Mouse (Mus musculus): ENCODE results near the gene Asap3. TPM values are rescaled to one million over a fixed set of nuclear protein-coding genes. Genes with fewer than 3 reads are reported as not detected.

Gene Asap3
- polyA plus RNA-seq, 1 experiment from 2014 or later, result 2.6 TPM

- ATAC-seq (replicated peaks; ENCODE audit: insufficient number of reproducible peaks, insufficient read depth, low FRiP score, low read depth), result peak; percentile 95
- H3K36me3 ChIP-seq, result peaks cover 35% of the 10 kb centered on the region
- H3K4me3 ChIP-seq, result peak overlapping the region; percentile 75
- H3K4me2 ChIP-seq, result peak overlapping the region; percentile 91
- H3K9ac ChIP-seq, result peak overlapping the region; percentile 46
- peaks cover 46% of the 10 kb centered on the region for H3K4me1 ChIP-seq (replicated peaks)
- WGBS, result under 1% methylated on average over 25 of the region's 25 CpGs
- no peaks in the 10 kb centered on the region for H3K9me3 ChIP-seq (replicated peaks)
- no peaks in the 10 kb centered on the region for H3K27me3 ChIP-seq
- peak overlapping the region; percentile 98 for H3K27ac ChIP-seq
These were observed 79.2 kb downstream of the Asap3 start for GRCm38 (mm10) chr4:136285348-136285810.

- peaks cover 40% of the 10 kb centered on the region for H3K36me3 ChIP-seq
- no peaks in the 10 kb centered on the region for H3K9me3 ChIP-seq (replicated peaks)
- H3K4me1 ChIP-seq (replicated peaks), result peaks cover 46% of the 10 kb centered on the region
- H3K27ac ChIP-seq, result peak overlapping the region; percentile 98
- WGBS, result under 1% methylated on average over 29 of the region's 29 CpGs
- peak; percentile 86 for ATAC-seq (replicated peaks; ENCODE audit: insufficient number of reproducible peaks, insufficient read depth, low FRiP score, low read depth)
- H3K9ac ChIP-seq, result peak overlapping the region; percentile 68
- H3K4me3 ChIP-seq, result peak overlapping the region; percentile 75
- no peaks in the 10 kb centered on the region for H3K27me3 ChIP-seq
- H3K4me2 ChIP-seq, result peak overlapping the region; percentile 91
These were observed 79.7 kb downstream of the Asap3 start for GRCm38 (mm10) chr4:136285811-136286371.

- Histone ChIP-seq H3K27me3 (no peaks in the 10 kb centered on the region), H3K9me3 (replicated peaks) (no peaks in the 10 kb centered on the region), H3K4me3 (no peak overlapping the region), H3K27ac (no peak overlapping the region), H3K9ac (no peak overlapping the region), H3K4me2 (no peak overlapping the region), H3K4me1 (replicated peaks) (peaks cover 18% of the 10 kb centered on the region), H3K36me3 (peaks cover 77% of the 10 kb centered on the region)
- WGBS, result 63% methylated on average over 66 of the region's 66 CpGs
- ATAC-seq (replicated peaks; ENCODE audit: insufficient number of reproducible peaks, insufficient read depth, low FRiP score, low read depth), result no peak
These were observed 84.0 kb downstream of the Asap3 start for GRCm38 (mm10) chr4:136289918-136290780.

GRCm38 (mm10) chr4:136290781-136291595, 84.8 kb downstream of the Asap3 start:
- Histone ChIP-seq H3K27me3 (no peaks in the 10 kb centered on the region), H3K9ac (no peak overlapping the region), H3K27ac (no peak overlapping the region), H3K4me3 (no peak overlapping the region), H3K4me1 (replicated peaks) (peaks cover 18% of the 10 kb centered on the region), H3K36me3 (peaks cover 77% of the 10 kb centered on the region), H3K4me2 (no peak overlapping the region), H3K9me3 (replicated peaks) (no peaks in the 10 kb centered on the region)
- 75% methylated on average over 39 of the region's 39 CpGs for WGBS
- no peak for ATAC-seq (replicated peaks; ENCODE audit: insufficient number of reproducible peaks, insufficient read depth, low FRiP score, low read depth)

- Histone ChIP-seq H3K27me3 (no peaks in the 10 kb centered on the region), H3K4me1 (replicated peaks) (peaks cover 12% of the 10 kb centered on the region), H3K9ac (no peak overlapping the region), H3K4me3 (no peak overlapping the region), H3K4me2 (no peak overlapping the region), H3K9me3 (replicated peaks) (no peaks in the 10 kb centered on the region), H3K27ac (no peak overlapping the region), H3K36me3 (peaks cover 77% of the 10 kb centered on the region)
- WGBS, result 85% methylated on average over 6 of the region's 6 CpGs
- no peak for ATAC-seq (replicated peaks; ENCODE audit: insufficient number of reproducible peaks, insufficient read depth, low FRiP score, low read depth)
These were observed 85.5 kb downstream of the Asap3 start for GRCm38 (mm10) chr4:136291692-136292091.

Other genes with a start within 250 kb of the Asap3 start
- 17.6 and 24.8 TPM in 2 replicates for gene Gale, start 242.6 kb upstream of the Asap3 start, polyA plus RNA-seq (2015; fragmentation: Nextera tagmentation; extraction: Ambion mirVana)
- 59.6 and 79.0 TPM in 2 replicates for gene Lypla2, start 233.7 kb upstream of the Asap3 start, polyA plus RNA-seq (2015; fragmentation: Nextera tagmentation; extraction: Ambion mirVana)
- 34.0 and 57.7 TPM in 2 replicates for gene Pithd1, start 219.1 kb upstream of the Asap3 start, polyA plus RNA-seq (2015; fragmentation: Nextera tagmentation; extraction: Ambion mirVana)
- gene Eloa, start 184.6 kb upstream of the Asap3 start, polyA plus RNA-seq (2015; fragmentation: Nextera tagmentation; extraction: Ambion mirVana), result 27.3 and 31.4 TPM in 2 replicates
- gene Rpl11, start 152.9 kb upstream of the Asap3 start, polyA plus RNA-seq (2015; fragmentation: Nextera tagmentation; extraction: Ambion mirVana), result 236 and 245 TPM in 2 replicates
- 261 and 294 TPM in 2 replicates for gene Id3, start 62.9 kb upstream of the Asap3 start, polyA plus RNA-seq (2015; fragmentation: Nextera tagmentation; extraction: Ambion mirVana)
- gene E2f2, start 34.0 kb upstream of the Asap3 start, polyA plus RNA-seq (2015; fragmentation: Nextera tagmentation; extraction: Ambion mirVana), result 7.8 and 9.6 TPM in 2 replicates
- gene Tcea3, start 41.4 kb downstream of the Asap3 start, polyA plus RNA-seq (2015; fragmentation: Nextera tagmentation; extraction: Ambion mirVana), result 47.7 and 61.6 TPM in 2 replicates
- 18.3 and 21.5 TPM in 2 replicates for gene Zfp46, start 78.3 kb downstream of the Asap3 start, polyA plus RNA-seq (2015; fragmentation: Nextera tagmentation; extraction: Ambion mirVana)
- gene Hnrnpr, start 104.6 kb downstream of the Asap3 start, polyA plus RNA-seq (2015; fragmentation: Nextera tagmentation; extraction: Ambion mirVana), result 84.3 and 107 TPM in 2 replicates
- gene Htr1d, start 217.2 kb downstream of the Asap3 start, polyA plus RNA-seq (2015; fragmentation: Nextera tagmentation; extraction: Ambion mirVana), result 0.18 and 0.37 TPM in 2 replicates

Data from heart, embryonic 15.5 days (tissue).